Mouse (Mus musculus) liver, postnatal 0 days (tissue): ENCODE measurements at regions not wholly inside any gene's neighbourhood (a gene's known extent, or its start where the extent isn't known, plus 50 kb on each side); places are given as distances from the start of the nearest gene placed in this dataset.

ENCODE experiments used
- ATAC-seq: fragments of 200-750 bp; cut with Nextera tagmentation; 2 replicates; pipeline ENCODE4 v1.8.0; 2017; ENCODE audit warnings: mild to moderate bottlenecking, moderate library complexity
- DNase-seq: peaks from one replicate; pipeline ENCODE4 v3.0.0-alpha.2; 2016
- H3K27ac ChIP-seq: fragments of 300-500 bp; sonication (generic); 2 replicates; pipeline ENCODE4 v1.5.1; 2014; ENCODE audit warnings: antibody characterized with exemption, moderate library complexity, mild to moderate bottlenecking, low read depth
- H3K27me3 ChIP-seq: fragments of 300-500 bp; sonication (generic); 2 replicates; pipeline ENCODE4 v1.6.1; 2014; ENCODE audit warnings: low read length, control low read depth, mixed read lengths; ENCODE audit not compliant: insufficient read depth
- H3K36me3 ChIP-seq: fragments of 300-500 bp; sonication (generic); replicated peaks from 2 replicates; pipeline ENCODE4 v1.6.1; 2014; ENCODE audit warnings: mild to moderate bottlenecking, control low read depth, low read length, moderate library complexity, mixed read lengths; ENCODE audit not compliant: insufficient read depth
- H3K4me1 ChIP-seq: fragments of 300-500 bp; sonication (generic); 2 replicates; pipeline ENCODE4 v1.6.1; 2014; ENCODE audit warnings: antibody characterized with exemption, mild to moderate bottlenecking, control low read depth; ENCODE audit not compliant: insufficient read depth
- H3K4me2 ChIP-seq: fragments of 300-500 bp; sonication (generic); 2 replicates; pipeline ENCODE4 v1.6.1; 2014; ENCODE audit warnings: low read depth, mild to moderate bottlenecking, low read length, moderate library complexity, mixed read lengths
- H3K4me3 ChIP-seq: fragments of 300-500 bp; sonication (generic); 2 replicates; pipeline ENCODE4 v1.5.1; 2014; ENCODE audit warnings: low read depth, low read length
- H3K9ac ChIP-seq: fragments of 300-500 bp; sonication (generic); replicated peaks from 2 replicates; pipeline ENCODE4 v1.6.1; 2014; ENCODE audit warnings: mild to moderate bottlenecking, moderate library complexity
- H3K9me3 ChIP-seq: fragments of 300-500 bp; sonication (generic); 2 replicates; pipeline ENCODE4 v1.6.1; 2016; ENCODE audit warnings: mild to moderate bottlenecking, control low read depth, low read length, mixed read lengths
- CTCF ChIP-seq: sonication (generic); IDR thresholded peaks from 2 replicates; pipeline ENCODE4 v1.5.1; 2016; ENCODE audit warnings: antibody characterized with exemption, low read depth
- EP300 ChIP-seq: IDR thresholded peaks from 2 replicates; pipeline ENCODE4 v1.6.1; 2016; ENCODE audit warnings: antibody characterized with exemption, low read depth, mild to moderate bottlenecking
- WGBS: fragments of 180-500 bp; shearing (Covaris S2); extraction: QIAGEN DNeasy Blood & Tissue Kit; methylation state at CpG from one replicate; pipeline ENCODE4 v1.1.7; 2014; ENCODE audit not compliant: insufficient replicate concordance; 5-methylcytosine and 5-hydroxymethylcytosine counted together

GRCm38 (mm10) chr15:6953970-6954791 lies 79.4 kb upstream of the Osmr start:
- no peak for TF ChIP-seq CTCF
- no peak for TF ChIP-seq EP300
- H3K4me1 ChIP-seq = no peaks in the 10 kb centered on the region
- no peak overlapping the region for H3K9ac ChIP-seq
- H3K4me2 ChIP-seq = no peak overlapping the region
- H3K27me3 ChIP-seq = no peaks in the 10 kb centered on the region
- ATAC-seq (no peak), DNase-seq (no peak)
- H3K36me3 ChIP-seq = no peaks in the 10 kb centered on the region
- 50% methylated on average over 9 of the region's 9 CpGs for WGBS
- H3K4me3 ChIP-seq = no peak overlapping the region
- no peaks in the 10 kb centered on the region for H3K9me3 ChIP-seq
- no peak overlapping the region for H3K27ac ChIP-seq

- Histone ChIP-seq H3K27ac (no peak overlapping the region), H3K4me3 (no peak overlapping the region), H3K4me2 (no peak overlapping the region), H3K9me3 (no peaks in the 10 kb centered on the region), H3K36me3 (no peaks in the 10 kb centered on the region), H3K27me3 (no peaks in the 10 kb centered on the region), H3K4me1 (no peaks in the 10 kb centered on the region), H3K9ac (no peak overlapping the region)
- DNase-seq (no peak), ATAC-seq (no peak)
- WGBS = 83% methylated on average over 8 of the region's 8 CpGs
- TF ChIP-seq CTCF (no peak), EP300 (no peak)
Observed at GRCm38 (mm10) chr15:6959911-6960310, 85.1 kb upstream of the Osmr start.

DNA sequence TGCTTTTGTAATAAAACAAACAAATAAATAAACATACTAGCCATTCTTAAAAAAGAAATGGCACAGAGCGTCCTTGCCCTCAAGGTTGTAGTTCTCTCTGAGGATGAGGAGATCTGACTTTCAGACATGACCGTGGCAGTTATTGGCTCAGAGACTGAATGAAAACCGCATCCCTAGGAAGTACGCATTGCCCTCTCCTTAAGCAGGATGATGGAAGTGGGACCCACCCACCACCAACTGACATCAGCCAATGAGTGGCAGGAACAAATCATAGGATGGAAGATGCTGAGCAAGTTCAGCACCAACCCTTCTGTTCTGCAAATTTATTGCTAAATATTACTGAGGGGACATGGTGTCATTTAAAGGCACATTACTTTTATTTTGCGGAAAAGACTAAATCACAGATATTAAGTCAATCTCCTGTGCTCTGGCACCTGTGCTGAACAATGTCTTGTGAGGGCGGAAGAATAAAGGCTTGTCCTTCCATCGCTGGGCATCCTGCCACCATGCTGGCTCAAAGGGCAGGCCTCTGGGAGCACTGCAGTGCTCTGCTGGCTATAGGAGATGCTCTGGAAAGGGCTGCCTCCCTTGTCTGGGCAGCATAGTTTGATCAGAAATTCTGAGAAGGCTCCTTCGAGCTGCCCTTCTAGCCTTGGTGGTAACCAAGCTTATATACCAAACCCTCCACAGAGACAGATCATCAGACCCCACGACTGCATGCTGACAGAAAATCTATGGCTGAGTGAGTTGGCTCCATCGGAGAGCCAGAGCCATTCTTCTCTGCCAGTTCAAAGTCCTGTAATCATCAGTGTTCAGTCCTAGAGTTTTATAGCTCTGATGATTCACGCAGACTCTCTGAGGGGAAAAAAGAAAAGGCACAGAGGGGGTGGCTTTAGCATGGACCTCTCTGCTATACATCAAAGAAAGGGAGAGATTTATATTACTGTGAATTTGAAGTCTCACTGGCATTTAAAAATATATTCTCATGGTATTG lies 86.3 kb upstream of the Osmr start:
- no peak overlapping the region for H3K4me2 ChIP-seq
- H3K9me3 ChIP-seq = no peaks in the 10 kb centered on the region
- no peak overlapping the region for H3K9ac ChIP-seq
- DNase-seq (no peak), ATAC-seq (no peak)
- TF ChIP-seq EP300 (no peak), CTCF (no peak)
- no peaks in the 10 kb centered on the region for H3K36me3 ChIP-seq
- no peak overlapping the region for H3K4me3 ChIP-seq
- no peaks in the 10 kb centered on the region for H3K4me1 ChIP-seq
- 71% methylated on average over 11 of the region's 11 CpGs for WGBS
- H3K27me3 ChIP-seq = no peaks in the 10 kb centered on the region
- H3K27ac ChIP-seq = no peak overlapping the region

GRCm38 (mm10) chr15:6964635-6965034 lies 89.9 kb upstream of the Osmr start:
- no peaks in the 10 kb centered on the region for H3K4me1 ChIP-seq
- no peaks in the 10 kb centered on the region for H3K36me3 ChIP-seq
- H3K27me3 ChIP-seq = no peaks in the 10 kb centered on the region
- DNase-seq (no peak), ATAC-seq (no peak)
- H3K9ac ChIP-seq = no peak overlapping the region
- no peak for TF ChIP-seq CTCF
- TF ChIP-seq EP300 = no peak
- H3K4me2 ChIP-seq = no peak overlapping the region
- WGBS = 79% methylated on average over 4 of the region's 4 CpGs
- no peak overlapping the region for H3K27ac ChIP-seq
- H3K9me3 ChIP-seq = no peaks in the 10 kb centered on the region
- H3K4me3 ChIP-seq = no peak overlapping the region

DNA sequence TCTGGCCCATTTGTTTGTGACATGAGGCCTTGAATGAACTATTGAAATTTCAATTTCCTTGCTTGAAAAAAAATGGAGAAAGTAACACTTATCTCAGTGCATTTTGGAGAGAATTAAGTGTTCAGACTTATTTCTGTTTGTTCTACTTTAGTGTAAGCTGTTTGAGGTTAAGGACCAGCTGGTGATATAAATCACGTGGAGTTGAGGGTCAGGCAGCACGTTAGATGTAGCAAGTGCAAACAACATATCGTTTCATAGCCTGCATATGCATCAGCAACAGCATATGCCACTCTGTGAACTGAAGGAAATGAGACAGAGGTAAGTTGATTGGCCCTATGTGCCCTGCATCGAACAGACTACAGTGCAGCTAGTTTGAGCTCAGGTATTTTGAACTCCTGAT lies 90.7 kb upstream of the Osmr start:
- no peaks in the 10 kb centered on the region for H3K27me3 ChIP-seq
- TF ChIP-seq EP300 (no peak), CTCF (no peak)
- no peak for ATAC-seq

DNA sequence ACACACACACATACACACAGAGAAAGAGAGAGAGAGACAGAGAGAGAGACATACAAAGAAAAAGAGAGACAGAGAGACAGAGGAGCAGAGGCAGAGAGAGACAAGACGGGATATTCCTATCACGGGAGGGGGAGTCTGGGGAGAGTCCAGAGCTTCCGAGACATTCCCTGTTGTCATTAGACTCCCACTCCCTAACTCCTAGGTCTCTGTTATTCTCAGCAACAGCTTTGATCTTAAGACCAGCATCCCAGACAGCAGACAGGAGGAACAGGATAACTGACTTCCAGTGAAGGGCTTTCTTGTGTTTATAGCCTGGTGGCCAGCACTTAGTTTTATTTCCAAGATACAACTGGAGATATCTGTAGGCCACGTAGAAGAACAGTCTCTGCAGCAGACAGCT lies 99.6 kb upstream of the Osmr start:
- no peak overlapping the region for H3K27ac ChIP-seq
- WGBS = 53% methylated on average over 4 of the region's 4 CpGs
- DNase-seq (no peak), ATAC-seq (no peak)
- H3K4me2 ChIP-seq = no peak overlapping the region
- H3K9me3 ChIP-seq = no peaks in the 10 kb centered on the region
- TF ChIP-seq CTCF = no peak
- no peak for TF ChIP-seq EP300
- H3K4me3 ChIP-seq = no peak overlapping the region
- no peak overlapping the region for H3K9ac ChIP-seq
- H3K27me3 ChIP-seq = no peaks in the 10 kb centered on the region
- H3K36me3 ChIP-seq = no peaks in the 10 kb centered on the region
- no peaks in the 10 kb centered on the region for H3K4me1 ChIP-seq

More for the DNA sequence above, 90.7 kb upstream of the Osmr start:
- no peak for DNase-seq
- no peaks in the 10 kb centered on the region for H3K36me3 ChIP-seq
- no peak overlapping the region for H3K9ac ChIP-seq
- H3K4me3 ChIP-seq = no peak overlapping the region
- H3K4me2 ChIP-seq = no peak overlapping the region
- 60% methylated on average over 4 of the region's 4 CpGs for WGBS
- H3K4me1 ChIP-seq = no peaks in the 10 kb centered on the region
- H3K9me3 ChIP-seq = no peaks in the 10 kb centered on the region
- H3K27ac ChIP-seq = no peak overlapping the region
